Mouse (Mus musculus) CD4-positive, CD25-positive, alpha-beta regulatory T cell, adult 4 months (primary cell): Measurements from ENCODE around the gene Fgfrl1. TPM values are rescaled to one million over a fixed set of nuclear protein-coding genes. Genes with fewer than 3 reads are reported as not detected.

ENCODE experiments used
- ATAC-seq: one replicate; pipeline ENCODE4 v1.8.0; 2017
- polyA plus RNA-seq, 2 experiments: library from polyadenylated mRNA; unstranded; fragments of 100-300 nt; shearing (Covaris generic); gene quantifications; one replicate each; pipeline ENCODE4 v1.2.1; 2017

Fgfrl1 gene
- polyA plus RNA-seq: under 1 TPM in 1 of 2 experiments, not detected in 1; 0.67 TPM

- peak; percentile 56 for ATAC-seq
Observed at GRCm38 (mm10) chr5:108692271-108692670, at the start of gene Fgfrl1. Gene Fgfrl1, plus strand, starts transcription at chr5:108692382.

GRCm38 (mm10) chr5:108643674-108644073 is 48.5 kb upstream of the Fgfrl1 start:
- ATAC-seq: no peak

GRCm38 (mm10) chr5:108645651-108646342 is 46.4 kb upstream of the Fgfrl1 start:
- no peak for ATAC-seq

GRCm38 (mm10) chr5:108646343-108646660 is 45.9 kb upstream of the Fgfrl1 start:
- ATAC-seq: no peak

GRCm38 (mm10) chr5:108647311-108647710 is 44.9 kb upstream of the Fgfrl1 start:
- no peak for ATAC-seq

- no peak for ATAC-seq
Observed at GRCm38 (mm10) chr5:108647820-108648465, 44.2 kb upstream of the Fgfrl1 start.

GRCm38 (mm10) chr5:108648937-108649576 is 43.1 kb upstream of the Fgfrl1 start:
- no peak for ATAC-seq

- no peak for ATAC-seq
Observed at GRCm38 (mm10) chr5:108650341-108650740, 41.8 kb upstream of the Fgfrl1 start.

- ATAC-seq: no peak
Observed at GRCm38 (mm10) chr5:108651136-108651720, 41.0 kb upstream of the Fgfrl1 start.

GRCm38 (mm10) chr5:108651823-108652222 is 40.4 kb upstream of the Fgfrl1 start:
- peak; percentile 91 for ATAC-seq

- no peak for ATAC-seq
Observed at GRCm38 (mm10) chr5:108653341-108653740, 38.8 kb upstream of the Fgfrl1 start.

- no peak for ATAC-seq
Observed at GRCm38 (mm10) chr5:108654444-108654990, 37.7 kb upstream of the Fgfrl1 start.

- no peak for ATAC-seq
Observed at GRCm38 (mm10) chr5:108655381-108655780, 36.8 kb upstream of the Fgfrl1 start.

- ATAC-seq: no peak
Observed at GRCm38 (mm10) chr5:108655891-108656650, 36.1 kb upstream of the Fgfrl1 start.

- ATAC-seq: no peak
Observed at GRCm38 (mm10) chr5:108657406-108657805, 34.8 kb upstream of the Fgfrl1 start.

GRCm38 (mm10) chr5:108658611-108659010 is 33.6 kb upstream of the Fgfrl1 start:
- no peak for ATAC-seq

- ATAC-seq: peak; percentile 32
Observed at GRCm38 (mm10) chr5:108659698-108660631, 32.2 kb upstream of the Fgfrl1 start, which contains the start of gene Idua. Gene Idua, plus strand, starts transcription at chr5:108660331.

GRCm38 (mm10) chr5:108660632-108661268 is 31.4 kb upstream of the Fgfrl1 start:
- ATAC-seq: peak; percentile 99

GRCm38 (mm10) chr5:108662772-108663171 is 29.4 kb upstream of the Fgfrl1 start:
- no peak for ATAC-seq

- ATAC-seq: no peak
Observed at GRCm38 (mm10) chr5:108665066-108665465, 27.1 kb upstream of the Fgfrl1 start.

- no peak for ATAC-seq
Observed at GRCm38 (mm10) chr5:108667370-108667769, 24.8 kb upstream of the Fgfrl1 start.
